Mouse (Mus musculus): ENCODE measurements at regions not wholly inside any gene's neighbourhood (a gene's known extent, or its start where the extent isn't known, plus 50 kb on each side); places are given as distances from the start of the nearest gene placed in this dataset.
A peak's percentile ranks its signal among the peaks of the same experiment; 100 is the strongest.

DNA sequence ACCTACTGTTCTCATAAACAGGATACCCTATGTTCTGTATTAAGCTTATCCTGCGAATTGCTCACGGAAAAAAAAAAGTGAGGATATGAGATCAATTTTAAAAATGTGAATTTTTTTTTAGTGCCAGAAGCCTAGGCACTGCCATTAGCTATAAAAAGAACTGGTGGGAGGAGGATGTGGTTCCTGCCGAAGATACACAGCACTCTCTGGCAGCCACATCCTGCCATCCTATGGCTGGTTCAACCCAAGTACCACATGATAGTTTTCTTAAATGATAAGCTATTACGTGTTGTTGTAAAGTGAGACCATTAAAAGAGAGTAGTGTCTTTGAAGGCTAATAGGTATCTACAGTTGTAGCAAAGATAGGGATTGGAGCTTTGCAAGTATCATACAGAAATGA lies 58.2 kb upstream of the Ppp3ca start:
- no peak for DNase-seq (ENCODE audit: low read depth)

DNA sequence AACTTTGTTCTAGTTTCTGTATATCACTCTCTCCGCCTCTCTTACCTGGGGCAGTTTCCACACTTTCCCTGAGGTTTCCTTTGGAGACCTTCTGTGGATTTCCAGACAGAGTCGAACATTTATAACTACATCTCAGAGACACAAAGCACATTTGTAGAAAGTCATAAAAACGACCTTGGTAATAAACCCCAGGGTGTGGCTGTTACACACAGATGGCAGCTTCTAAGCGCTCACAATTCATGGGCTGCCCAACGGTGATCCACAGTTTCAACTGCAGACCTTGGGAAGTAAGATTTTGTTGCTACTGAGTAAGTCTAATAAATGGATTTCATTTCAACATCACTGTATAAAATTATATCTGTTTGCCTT lies 59.4 kb upstream of the Ppp3ca start:
- DNase-seq (ENCODE audit: low read depth): no peak

GRCm38 (mm10) chr3:136609855-136610555 lies 59.9 kb upstream of the Ppp3ca start:
- DNase-seq (ENCODE audit: low read depth): peak; percentile 33

DNA sequence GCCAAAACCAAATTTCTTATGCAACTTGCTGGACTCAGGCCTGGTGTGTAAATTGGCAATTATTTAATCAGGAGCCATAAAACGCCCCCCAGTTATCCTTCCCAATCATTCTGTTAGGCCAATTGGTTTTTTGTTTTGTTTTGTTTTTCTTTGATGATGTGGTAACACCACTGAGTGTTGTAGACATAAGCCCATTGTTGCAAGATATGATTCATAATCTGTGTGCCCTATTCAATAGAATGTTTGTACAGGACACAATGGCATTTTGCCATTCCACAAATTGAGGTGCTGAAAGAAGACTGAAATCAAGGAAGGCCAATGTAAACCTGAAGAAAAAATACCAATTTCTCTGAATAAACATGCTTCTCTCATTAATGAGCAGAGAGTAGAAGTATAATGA lies 68.2 kb upstream of the Ppp3ca start:
- peak; percentile 66 for DNase-seq (ENCODE audit: low read depth)

DNA sequence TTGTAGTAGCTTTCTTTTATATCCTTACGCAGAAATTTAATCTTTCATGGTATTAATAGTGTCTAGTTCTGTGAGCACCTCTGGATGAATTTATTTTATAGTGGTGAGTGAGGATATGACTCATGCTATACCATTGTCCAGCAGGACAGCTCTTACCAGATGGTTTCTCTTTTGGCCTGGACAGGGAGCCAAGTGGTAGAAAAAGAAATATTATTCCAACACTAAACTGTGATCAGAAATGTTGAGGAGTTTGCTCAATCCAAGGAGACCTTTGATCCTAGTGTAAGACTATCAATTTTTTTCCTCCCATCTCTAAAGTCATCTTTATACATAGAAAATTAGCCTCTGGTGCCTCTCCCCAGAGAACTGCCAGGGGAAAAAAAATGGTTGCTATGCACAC lies 86.0 kb upstream of the Ppp3ca start:
- peak; percentile 85 for DNase-seq (ENCODE audit: low read depth)

DNA sequence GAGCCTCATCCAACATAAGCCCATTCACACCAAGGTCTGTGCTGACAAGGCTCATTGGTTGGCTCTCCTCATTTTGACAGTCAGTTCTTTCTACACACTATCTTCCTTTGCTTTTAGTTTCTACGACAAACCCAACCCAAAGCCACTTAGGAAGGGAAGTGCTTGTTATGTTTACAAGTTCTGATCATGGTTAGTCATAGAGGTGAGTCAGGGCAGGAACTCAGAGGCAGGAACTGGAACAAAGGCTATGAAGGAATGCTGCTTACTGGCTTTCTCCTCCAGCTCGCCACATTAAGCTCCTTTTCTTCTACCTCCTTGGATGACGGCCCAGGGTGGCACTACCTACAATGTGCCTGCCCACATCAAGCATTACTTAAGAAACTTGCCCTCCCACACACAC lies 91.9 kb upstream of the Ppp3ca start:
- peak; percentile 19 for DNase-seq (ENCODE audit: low read depth)

DNA sequence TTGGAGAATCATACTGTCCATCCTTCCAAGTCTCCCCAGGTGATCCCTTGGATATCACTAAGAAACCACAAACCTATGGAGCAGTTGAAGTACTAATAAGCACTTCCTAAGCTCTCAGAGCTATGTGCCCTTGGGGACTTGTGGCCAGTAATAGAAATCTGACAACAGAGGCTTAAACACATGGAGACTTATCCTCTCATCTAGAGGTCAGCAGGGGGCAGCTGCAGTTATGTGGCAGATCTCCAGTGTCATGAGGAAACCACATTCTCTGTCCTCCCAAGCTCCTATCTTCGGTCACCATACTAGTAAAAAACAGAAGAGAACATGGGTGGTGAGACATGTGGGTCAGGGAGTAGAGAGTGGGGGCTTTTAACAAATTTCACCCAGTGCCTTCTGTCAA lies 99.4 kb upstream of the Ppp3ca start:
- no peak for DNase-seq (ENCODE audit: low read depth)

- no peak for DNase-seq (ENCODE audit: low read depth)
Observed at GRCm38 (mm10) chr3:136556488-136556887, 113.4 kb upstream of the Ppp3ca start.

- no peak for DNase-seq (ENCODE audit: low read depth)
Observed at GRCm38 (mm10) chr3:136549471-136549870, 120.5 kb upstream of the Ppp3ca start.

- no peak for DNase-seq (ENCODE audit: low read depth)
Observed at GRCm38 (mm10) chr3:136531604-136532003, 138.3 kb upstream of the Ppp3ca start.

DNA sequence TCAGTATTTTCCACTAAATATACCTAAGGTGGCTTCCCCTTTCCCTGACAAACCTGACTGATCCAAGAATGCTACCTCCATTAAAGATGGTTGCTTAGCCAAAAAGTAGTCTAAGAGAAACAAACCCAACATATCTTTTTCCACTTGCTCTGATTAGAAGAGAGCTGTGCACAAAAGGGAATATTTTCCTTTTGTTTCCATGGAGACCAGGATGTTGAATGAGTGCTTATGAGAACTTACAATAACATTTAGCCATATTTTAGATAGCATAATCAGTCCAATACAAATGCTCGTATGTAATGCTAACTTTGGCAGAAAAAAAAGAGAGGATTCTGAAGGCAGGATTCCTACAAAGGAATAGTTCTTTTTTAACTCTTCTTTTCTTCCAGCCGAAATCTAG lies 161.3 kb upstream of the Ppp3ca start:
- no peak for DNase-seq (ENCODE audit: low read depth)

DNA sequence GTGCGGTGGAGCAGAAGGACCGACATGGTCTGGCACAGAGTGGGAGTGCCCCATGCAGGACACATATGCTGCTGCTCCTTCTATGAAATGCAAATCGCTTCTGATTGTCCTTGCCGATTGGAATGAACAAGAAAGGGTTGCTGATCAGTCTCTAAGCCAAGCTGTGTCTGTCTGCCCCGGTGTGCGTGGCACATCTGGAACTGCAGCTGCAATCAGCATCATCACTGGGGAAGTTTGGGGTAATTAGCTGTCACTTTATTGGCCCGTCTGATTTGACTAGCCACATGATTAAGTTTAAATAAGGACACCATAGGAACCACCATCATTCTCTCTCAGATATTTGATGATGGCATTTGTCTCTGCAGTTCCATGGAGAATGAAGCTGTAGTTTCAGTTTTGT lies 162.9 kb upstream of the Ppp3ca start:
- no peak for DNase-seq (ENCODE audit: low read depth)

GRCm38 (mm10) chr3:136494831-136495230 lies 169.0 kb upstream of the Bank1 start:
- no peak for DNase-seq (ENCODE audit: low read depth)

- no peak for DNase-seq (ENCODE audit: low read depth)
Observed at GRCm38 (mm10) chr3:136491683-136492082, 165.8 kb upstream of the Bank1 start.

DNA sequence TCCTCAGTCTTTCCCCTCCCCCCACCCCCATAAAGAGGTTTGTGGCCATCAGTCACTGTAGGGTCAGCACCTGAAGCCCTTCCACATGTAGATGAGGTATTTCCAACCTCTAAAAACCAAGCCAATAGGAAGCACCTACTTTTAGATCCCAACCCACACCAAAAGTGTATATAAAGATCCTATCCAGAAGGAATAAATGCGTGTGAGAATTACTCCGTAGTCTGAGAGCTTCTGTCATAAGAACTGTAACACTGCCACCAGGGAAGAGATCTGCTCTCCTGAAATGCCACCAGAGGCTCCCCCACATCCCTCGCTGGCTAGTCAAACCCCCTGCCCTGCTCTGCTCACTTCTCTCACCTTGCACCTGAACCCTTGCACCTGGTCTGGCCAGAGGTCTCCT lies 145.8 kb upstream of the Bank1 start:
- no peak for DNase-seq (ENCODE audit: low read depth)

GRCm38 (mm10) chr3:136462747-136463146 lies 136.9 kb upstream of the Bank1 start:
- DNase-seq (ENCODE audit: low read depth): no peak

- DNase-seq (ENCODE audit: low read depth): no peak
Observed at GRCm38 (mm10) chr3:136456471-136457117, 130.7 kb upstream of the Bank1 start.

- DNase-seq (ENCODE audit: low read depth): no peak
Observed at GRCm38 (mm10) chr3:136455651-136456470, 130.0 kb upstream of the Bank1 start.

DNA sequence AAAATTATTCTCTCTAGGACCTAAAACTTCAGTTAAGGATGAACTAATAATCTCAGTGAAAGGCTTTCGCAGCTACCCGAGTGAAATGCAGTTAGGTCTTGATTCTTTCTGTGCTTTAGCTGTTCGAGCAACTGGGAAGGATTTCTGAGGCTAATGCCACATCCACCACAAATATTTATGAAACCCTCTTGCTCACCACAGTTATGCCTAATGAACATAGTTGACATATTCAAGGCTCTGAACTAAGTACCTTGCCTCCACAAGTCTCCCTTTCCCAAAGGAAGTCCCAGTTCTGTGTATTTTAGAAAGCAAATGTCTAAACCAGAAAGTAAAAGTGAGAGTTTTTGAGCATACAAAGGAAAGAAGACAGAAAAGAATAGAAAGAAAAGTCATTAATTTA lies 129.1 kb upstream of the Bank1 start:
- peak; percentile 59 for DNase-seq (ENCODE audit: low read depth)

- peak; percentile 73 for DNase-seq (ENCODE audit: low read depth)
Observed at GRCm38 (mm10) chr3:136450986-136451774, 125.3 kb upstream of the Bank1 start.

DNA sequence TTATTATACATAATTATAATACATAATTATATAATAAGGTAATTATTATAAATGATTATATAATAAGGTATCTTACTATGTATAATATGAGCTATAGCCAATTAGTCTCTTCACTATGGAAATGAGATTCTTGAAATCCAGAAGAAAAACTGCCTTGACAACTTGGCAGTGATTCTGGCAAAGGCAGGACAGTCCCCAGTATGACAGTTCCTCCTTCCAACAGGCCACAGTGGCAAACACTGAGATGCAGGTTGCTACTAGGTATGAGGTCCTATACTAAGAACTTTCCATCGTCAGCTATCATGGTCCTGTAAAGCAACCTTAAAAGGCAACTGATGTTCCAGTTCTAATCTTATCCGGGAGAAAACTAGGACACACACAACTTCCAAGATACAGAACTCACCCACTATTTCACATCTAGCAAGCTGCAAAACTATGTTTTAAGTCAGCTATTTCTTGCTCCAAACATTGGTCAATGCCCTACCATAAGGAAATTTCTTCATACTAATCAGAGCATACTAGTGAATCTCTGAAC lies 124.6 kb upstream of the Bank1 start:
- DNase-seq (ENCODE audit: low read depth): no peak

- no peak for DNase-seq (ENCODE audit: low read depth)
Observed at GRCm38 (mm10) chr3:136449364-136449763, 123.5 kb upstream of the Bank1 start.

Measured in NIH3T3 (cell line).